Comparison of ENCODE assay signal across 8 mouse cellular contexts in genomic region chr10:63243493-63244054, GRCm38 (mm10). TPM values are rescaled to one million over a fixed set of nuclear protein-coding genes. Genes with fewer than 3 reads are reported as not detected.
DNase-seq lines count a peak whose midpoint lies in the region; ATAC-seq and TF ChIP-seq lines count a peak whose summit lies in the region.

Herc4 (plus strand) TSS chr10:63243810.

- peaks cover 5% of the 10 kb centered on the region for H3K27me3 ChIP-seq in megakaryocyte, embryonic 14.5 days (replicated peaks)

- peak; percentile 84 to 87 for DNase-seq in gastrocnemius, adult 8-10 months (ENCODE audit: low spot score in 2 of 2)
- peak; percentile 77 for DNase-seq in hindlimb bud, embryonic 11.5 days (ENCODE audit: extremely low spot score, low read depth, low spot score)
- peak; percentile 86 to 93 for DNase-seq in left cerebral cortex, adult 8-10 months (ENCODE audit: low spot score in 2 of 2)
- DNase-seq in right cerebral cortex, postnatal 10 days (ENCODE audit: low spot score in 2 of 2): peak; percentile 97 to 98
- DNase-seq in urinary bladder, postnatal 25 days (ENCODE audit: low spot score): peak; percentile 95

- H3K4me3 ChIP-seq in cortical plate, adult 2 months (ENCODE audit: insufficient read depth, low read length): peak within 1 kb of the TSS; percentile 70
- peak within 1 kb of the TSS; percentile 96 for H3K4me3 ChIP-seq in megakaryocyte, embryonic 14.5 days (replicated peaks)

- peaks cover 23% of the 10 kb centered on the region for H3K36me3 ChIP-seq in megakaryocyte, embryonic 14.5 days (replicated peaks; ENCODE audit: low read length)

- peak; percentile 92 for ATAC-seq in activated CD4-positive, CD25-positive, alpha-beta regulatory T cell, adult 4 months

- TF ChIP-seq CTCF in cortical plate, adult 2 months (IDR thresholded peaks at IDR 0.05; ENCODE audit: extremely low read depth, insufficient read depth, low read length): no peak

- peak within 1 kb of the TSS; percentile 92 for H3K27ac ChIP-seq in cortical plate, adult 2 months (ENCODE audit: insufficient read depth, low read length)

- TF ChIP-seq POLR2A in cortical plate, adult 2 months (IDR thresholded peaks at IDR 0.05; ENCODE audit: extremely low read depth, insufficient read depth, low read length): peak; percentile 97

- H3K4me1 ChIP-seq in cortical plate, adult 2 months (ENCODE audit: control insufficient read depth, insufficient read depth, low read length): peaks cover 4% of the 10 kb centered on the region; the same call in 1 of the 2 replicates
- H3K4me1 ChIP-seq in megakaryocyte, embryonic 14.5 days: peaks cover 36% of the 10 kb centered on the region

- H3K9me3 ChIP-seq in megakaryocyte, embryonic 14.5 days: no peaks in the 10 kb centered on the region

RNA-seq across cellular contexts. Expression of gene Herc4, which starts in this region (rescaled TPM):
- polyA plus RNA-seq in activated CD4-positive, CD25-positive, alpha-beta regulatory T cell, adult 4 months (2017; shearing (Covaris generic)): 10 to 100 TPM; 76.2 to 80.8 TPM
- polyA plus RNA-seq in cortical plate, adult 2 months (2012; rRNA removed): 39.4 and 44.0 TPM in 2 replicates
- 10 to 100 TPM; 20.7 to 23.3 (median 21.2) TPM for total RNA-seq in gastrocnemius, adult 8-10 months (2022)
- 10 to 100 TPM; 46.1 to 57.5 (median 53.0) TPM for total RNA-seq in left cerebral cortex, adult 8-10 months (2022)
- 8.2 TPM in 1 of 2 replicates, not detected in the other for polyA plus RNA-seq in megakaryocyte, embryonic 14.5 days (2012; ENCODE audit: insufficient read depth, low replicate concordance)

Comparison
In these comparisons a context has a peak if more than half of its experiments do, and no peak if none do; other contexts are left out.
1. Peak in every context shown above with its lines: DNase-seq, ATAC-seq, H3K4me3 ChIP-seq and H3K27ac ChIP-seq.